Mouse (Mus musculus) hindbrain, embryonic 11.5 days (tissue): ENCODE measurements at regions not wholly inside any gene's neighbourhood (a gene's known extent, or its start where the extent isn't known, plus 50 kb on each side); places are given as distances from the start of the nearest gene placed in this dataset.

Experiments
- ATAC-seq: fragments of 200-750 bp; cut with Nextera tagmentation; 2 replicates; pipeline ENCODE4 v1.8.0; 2017; ENCODE audit warnings: mild to moderate bottlenecking, moderate TSS enrichment, moderate library complexity; ENCODE audit not compliant: low FRiP score
- DNase-seq: peaks from one replicate; pipeline ENCODE4 v3.0.0-alpha.2; 2015; ENCODE audit warnings: low spot score
- H3K27ac ChIP-seq: fragments of 300-500 bp; sonication (generic); 2 replicates; pipeline ENCODE4 v1.5.1; 2014; ENCODE audit warnings: mild to moderate bottlenecking, low read depth, low read length
- H3K27me3 ChIP-seq: fragments of 300-500 bp; sonication (generic); 2 replicates; pipeline ENCODE4 v1.6.1; 2014; ENCODE audit warnings: mild to moderate bottlenecking, low read length, moderate library complexity, mixed read lengths; ENCODE audit not compliant: control insufficient read depth, insufficient read depth
- H3K36me3 ChIP-seq: fragments of 300-500 bp; sonication (generic); 2 replicates; pipeline ENCODE4 v1.6.1; 2014; ENCODE audit warnings: mild to moderate bottlenecking, low read length, moderate library complexity, mixed read lengths; ENCODE audit not compliant: control insufficient read depth, insufficient read depth
- H3K4me1 ChIP-seq: fragments of 300-500 bp; sonication (generic); replicated peaks from 2 replicates; pipeline ENCODE4 v1.6.1; 2014; ENCODE audit warnings: low read length, mixed read lengths; ENCODE audit not compliant: control insufficient read depth, insufficient read depth
- H3K4me2 ChIP-seq: fragments of 300-500 bp; sonication (generic); replicated peaks from 2 replicates; pipeline ENCODE4 v1.6.1; 2014; ENCODE audit warnings: mild to moderate bottlenecking, low read depth, low read length
- H3K4me3 ChIP-seq: fragments of 300-500 bp; sonication (generic); 2 replicates; pipeline ENCODE4 v1.5.1; 2014; ENCODE audit warnings: low read depth, low read length
- H3K9ac ChIP-seq: fragments of 300-500 bp; sonication (generic); 2 replicates; pipeline ENCODE4 v1.6.1; 2014; ENCODE audit warnings: low read depth, low read length
- H3K9me3 ChIP-seq: fragments of 300-500 bp; sonication (generic); 2 replicates; pipeline ENCODE4 v1.6.1; 2016; ENCODE audit warnings: low read length; ENCODE audit not compliant: control insufficient read depth
- WGBS: fragments of 180-500 bp; shearing (Covaris S2); extraction: QIAGEN DNeasy Blood & Tissue Kit; methylation state at CpG from one replicate; pipeline ENCODE4 v1.1.7; 2014; 5-methylcytosine and 5-hydroxymethylcytosine counted together

GRCm38 (mm10) chr1:163608429-163608828 is 116.6 kb downstream of the Mettl11b start:
- no peaks in the 10 kb centered on the region for H3K36me3 ChIP-seq
- 89% methylated on average over 1 of the region's 1 CpGs for WGBS
- no peaks in the 10 kb centered on the region for H3K9me3 ChIP-seq
- H3K9ac ChIP-seq, result no peak overlapping the region
- no peaks in the 10 kb centered on the region for H3K27me3 ChIP-seq
- no peak for DNase-seq
- H3K4me2 ChIP-seq, result no peak overlapping the region
- H3K4me1 ChIP-seq, result no peaks in the 10 kb centered on the region
- ATAC-seq, result no peak
- no peak overlapping the region for H3K4me3 ChIP-seq
- H3K27ac ChIP-seq, result no peak overlapping the region

- ATAC-seq (no peak), DNase-seq (no peak)
- H3K36me3 ChIP-seq, result no peaks in the 10 kb centered on the region
- no peaks in the 10 kb centered on the region for H3K9me3 ChIP-seq
- no peaks in the 10 kb centered on the region for H3K27me3 ChIP-seq
- no peak overlapping the region for H3K4me3 ChIP-seq
- no peak overlapping the region for H3K9ac ChIP-seq
- H3K4me2 ChIP-seq, result no peak overlapping the region
- no peaks in the 10 kb centered on the region for H3K4me1 ChIP-seq
- 76% methylated on average over 5 of the region's 5 CpGs for WGBS
- no peak overlapping the region for H3K27ac ChIP-seq
Measured at GRCm38 (mm10) chr1:163607701-163608100, 117.3 kb downstream of the Mettl11b start.

GRCm38 (mm10) chr1:163599926-163600890 is 124.8 kb downstream of the Mettl11b start:
- Histone ChIP-seq H3K27ac (no peak overlapping the region), H3K36me3 (no peaks in the 10 kb centered on the region), H3K4me1 (no peaks in the 10 kb centered on the region), H3K9me3 (no peaks in the 10 kb centered on the region), H3K27me3 (no peaks in the 10 kb centered on the region), H3K4me2 (no peak overlapping the region), H3K9ac (no peak overlapping the region), H3K4me3 (no peak overlapping the region)
- DNase-seq (no peak), ATAC-seq (no peak)
- WGBS, result 77% methylated on average over 7 of the region's 7 CpGs

- Histone ChIP-seq H3K27me3 (no peaks in the 10 kb centered on the region), H3K4me2 (no peak overlapping the region), H3K9ac (no peak overlapping the region), H3K9me3 (no peaks in the 10 kb centered on the region), H3K27ac (no peak overlapping the region), H3K4me1 (no peaks in the 10 kb centered on the region), H3K4me3 (no peak overlapping the region), H3K36me3 (no peaks in the 10 kb centered on the region)
- ATAC-seq, result no peak
- 78% methylated on average over 4 of the region's 4 CpGs for WGBS
- no peak for DNase-seq
Measured at GRCm38 (mm10) chr1:163576411-163576810, 148.6 kb downstream of the Mettl11b start.

- Histone ChIP-seq H3K4me3 (no peak overlapping the region), H3K4me1 (no peaks in the 10 kb centered on the region), H3K27me3 (no peaks in the 10 kb centered on the region), H3K9ac (no peak overlapping the region), H3K4me2 (no peak overlapping the region), H3K9me3 (no peaks in the 10 kb centered on the region), H3K36me3 (no peaks in the 10 kb centered on the region), H3K27ac (no peak overlapping the region)
- 75% methylated on average over 2 of the region's 2 CpGs for WGBS
- DNase-seq (no peak), ATAC-seq (no peak)
Measured at GRCm38 (mm10) chr1:163575593-163575992, 149.4 kb downstream of the Mettl11b start.

GRCm38 (mm10) chr1:163574409-163575161 is 150.4 kb downstream of the Mettl11b start:
- no peak overlapping the region for H3K4me2 ChIP-seq
- H3K36me3 ChIP-seq, result no peaks in the 10 kb centered on the region
- H3K4me3 ChIP-seq, result no peak overlapping the region
- WGBS, result 66% methylated on average over 16 of the region's 16 CpGs
- ATAC-seq (peak; percentile 30; the same call in 1 of the 2 replicates), DNase-seq (peak; percentile 51)
- no peaks in the 10 kb centered on the region for H3K9me3 ChIP-seq
- H3K27me3 ChIP-seq, result no peaks in the 10 kb centered on the region
- no peak overlapping the region for H3K27ac ChIP-seq
- no peaks in the 10 kb centered on the region for H3K4me1 ChIP-seq
- H3K9ac ChIP-seq, result no peak overlapping the region

GRCm38 (mm10) chr1:163573533-163573932 is 151.5 kb downstream of the Mettl11b start:
- Histone ChIP-seq H3K27me3 (no peaks in the 10 kb centered on the region), H3K9me3 (no peaks in the 10 kb centered on the region), H3K4me3 (no peak overlapping the region), H3K36me3 (no peaks in the 10 kb centered on the region), H3K4me2 (no peak overlapping the region), H3K4me1 (no peaks in the 10 kb centered on the region), H3K9ac (no peak overlapping the region), H3K27ac (no peak overlapping the region)
- 100% methylated on average over 1 of the region's 1 CpGs for WGBS
- ATAC-seq (no peak), DNase-seq (no peak)

GRCm38 (mm10) chr1:163563791-163564190 is 160.3 kb upstream of the Gorab start:
- H3K27me3 ChIP-seq, result no peaks in the 10 kb centered on the region
- no peak overlapping the region for H3K4me3 ChIP-seq
- no peak overlapping the region for H3K4me2 ChIP-seq
- H3K9me3 ChIP-seq, result no peaks in the 10 kb centered on the region
- no peaks in the 10 kb centered on the region for H3K36me3 ChIP-seq
- H3K4me1 ChIP-seq, result no peaks in the 10 kb centered on the region
- ATAC-seq (no peak), DNase-seq (no peak)
- no peak overlapping the region for H3K27ac ChIP-seq
- WGBS, result 76% methylated on average over 1 of the region's 1 CpGs
- no peak overlapping the region for H3K9ac ChIP-seq
